Mouse (Mus musculus): ENCODE data around the gene Usp51. TPM values are rescaled to one million over a fixed set of nuclear protein-coding genes. Genes with fewer than 3 reads are reported as not detected.
"Not testable (repeated sequence)": the region's sequence is repeated elsewhere in the genome, so short reads cannot be mapped to it uniquely, and the experiment has no call there.

Gene Usp51
- 1 to 10 TPM; 2.0 to 2.1 TPM for total RNA-seq (2021)
- long read RNA-seq, experiment 1, result 0 reads
- long read RNA-seq, experiment 2, result 0 reads

DNA sequence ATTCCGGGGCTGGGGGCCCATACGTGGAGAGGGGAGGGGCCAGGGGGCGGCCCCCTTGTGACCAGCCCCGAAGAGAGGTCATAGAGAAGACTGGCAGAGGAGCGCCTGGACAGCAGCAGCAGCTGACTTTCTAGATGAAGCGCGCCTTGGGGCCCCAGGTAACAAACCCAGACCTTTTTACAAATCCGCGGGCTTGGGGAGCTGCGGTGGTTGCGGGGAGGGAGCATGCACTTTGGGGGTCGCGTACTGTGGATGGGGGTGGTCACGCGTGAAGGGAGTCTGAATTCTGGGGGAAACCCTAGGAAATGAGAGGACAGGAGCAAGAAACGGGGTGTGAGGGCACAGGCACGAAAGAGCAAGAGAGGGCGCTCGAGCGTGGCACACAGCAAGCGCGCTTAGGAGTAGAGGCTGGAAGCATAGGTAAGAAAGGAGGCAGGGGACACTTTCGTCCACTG, at the start of gene Usp51:
Usp51 (plus strand) TSS at position 83 of the 455 bp plus-strand sequence.
- intact Hi-C loops (cut with DNase I), result loop anchor here (1.0 to 5.0 kb wide), 3 partner anchors 32 to 136 kb away; no protein-coding TSS in a partner anchor
- Histone ChIP-seq H3K27ac (peak within 1 kb of the TSS; percentile 56), H3K4me3 (peak within 1 kb of the TSS; percentile 59)
- peak; percentile 25 for TF ChIP-seq CTCF (IDR thresholded peaks at IDR 0.05)
- DNase-seq (ENCODE audit: extremely low spot score in 1 of 2, low spot score in 2 of 2), result peak; percentile 27 to 47

DNA sequence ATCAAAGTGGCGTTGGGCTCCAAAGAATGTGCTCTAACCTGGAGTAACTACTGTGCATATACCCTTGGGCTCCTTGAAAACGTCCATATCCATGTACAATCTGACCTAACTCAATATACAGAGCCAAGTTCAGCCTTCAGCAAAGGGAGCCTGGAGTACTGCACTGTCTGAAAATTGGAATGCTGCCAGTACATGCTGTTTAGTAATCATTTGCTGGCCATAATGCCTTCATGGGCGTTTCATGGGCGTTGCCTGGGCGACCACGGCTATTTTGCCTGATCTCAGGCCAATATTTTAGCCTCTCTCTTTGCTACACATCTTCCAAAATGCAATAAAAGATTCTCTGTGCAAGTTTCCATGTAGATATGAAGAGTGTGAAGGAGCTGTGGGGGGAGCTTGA, 36.7 kb upstream of the Usp51 start:
- Histone ChIP-seq H3K4me3 (no peak overlapping the region), H3K27ac (no peak overlapping the region)
- intact Hi-C loops (cut with DNase I), result no loop called here
- no peak for DNase-seq (ENCODE audit: extremely low spot score in 1 of 2, low spot score in 2 of 2)
- TF ChIP-seq CTCF (IDR thresholded peaks at IDR 0.05), result no peak

DNA sequence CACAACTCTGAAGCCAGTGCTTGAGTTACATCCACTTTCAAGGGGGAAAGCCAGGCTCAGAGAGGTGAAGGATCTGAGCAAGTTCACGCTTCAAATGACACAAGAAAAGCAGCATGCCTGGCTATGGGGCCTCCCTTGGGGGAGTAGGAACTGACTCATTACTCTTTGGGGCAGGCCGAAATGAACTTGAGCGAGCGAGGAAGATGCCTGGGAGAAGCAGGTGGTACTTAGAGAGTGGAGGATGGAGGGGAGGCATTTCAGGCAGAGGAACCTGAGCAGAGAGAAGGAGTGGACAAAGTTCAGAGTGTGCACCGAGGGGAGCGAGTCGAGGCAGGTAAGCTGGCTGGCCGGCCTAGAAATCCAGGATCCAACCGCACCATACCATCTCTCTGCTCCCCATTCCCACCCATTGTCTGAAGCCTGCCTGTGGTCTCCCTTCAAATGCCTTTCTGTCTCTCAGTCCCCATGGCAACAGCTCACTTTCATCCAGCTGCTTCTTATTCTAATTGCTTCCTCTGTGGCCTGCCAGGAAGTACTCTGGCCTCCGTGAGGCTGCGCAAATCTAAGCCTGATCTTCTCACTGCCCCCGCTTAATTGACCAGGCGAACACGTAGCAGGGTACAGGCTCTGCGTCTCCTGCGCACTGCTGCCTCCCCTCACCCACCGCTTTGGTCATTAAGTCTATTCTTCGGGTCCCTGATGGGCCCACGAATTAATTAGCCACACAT, 32.6 kb upstream of the Usp51 start:
- H3K4me3 ChIP-seq, result peak overlapping the region; percentile 28; the same call in 1 of the 2 replicates
- not testable (repeated sequence) for DNase-seq (ENCODE audit: extremely low spot score in 1 of 2, low spot score in 2 of 2); H3K27ac ChIP-seq
- intact Hi-C loops (cut with DNase I), result loop anchor here (1.0 kb wide), 2 partner anchors 33 to 64 kb away; partner anchors contain the start of genes Mageh1 and Usp51

DNA sequence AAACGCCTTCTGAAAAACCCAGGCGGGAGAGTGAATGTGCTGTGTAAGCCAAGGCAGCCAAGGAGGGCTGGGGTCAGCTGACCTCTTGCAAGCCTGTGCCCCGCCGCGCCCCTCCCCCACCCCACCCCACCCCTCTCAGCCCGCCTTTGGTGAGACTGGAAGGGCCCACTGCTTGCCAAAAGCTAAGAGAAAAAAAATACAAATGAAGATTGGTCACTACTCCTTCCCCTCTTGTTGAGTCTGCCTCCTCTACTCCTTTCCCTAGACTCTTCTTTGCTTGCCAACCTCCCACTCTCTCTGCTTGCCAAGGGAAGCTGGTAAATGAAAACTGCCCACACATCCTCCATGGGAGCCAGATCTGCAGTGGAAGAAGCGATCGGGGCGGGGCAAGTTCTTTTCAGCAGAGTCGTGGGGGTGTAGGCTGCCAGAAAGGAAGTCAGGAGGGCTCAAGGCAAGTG, 32.0 kb upstream of the Usp51 start:
- intact Hi-C loops (cut with DNase I), result loop anchor here (1.0 kb wide), 2 partner anchors 32 to 63 kb away; partner anchors contain the start of genes Mageh1 and Usp51
- peak; percentile 56 to 64 for DNase-seq (ENCODE audit: extremely low spot score in 1 of 2, low spot score in 2 of 2)
- peak overlapping the region; percentile 28; the same call in 1 of the 2 replicates for H3K4me3 ChIP-seq
- TF ChIP-seq CTCF (IDR thresholded peaks at IDR 0.05), result no peak
- H3K27ac ChIP-seq, result peak overlapping the region; percentile 30; the same call in 1 of the 2 replicates

- intact Hi-C loops (cut with DNase I), result no loop called here
- H3K27ac ChIP-seq, result no peak overlapping the region
- DNase-seq (ENCODE audit: extremely low spot score in 1 of 2, low spot score in 2 of 2), result no peak
- TF ChIP-seq CTCF (IDR thresholded peaks at IDR 0.05), result no peak
- no peak overlapping the region for H3K4me3 ChIP-seq
Observed at GRCm38 (mm10) chrX:152976538-152976937, 29.7 kb upstream of the Usp51 start.

DNA sequence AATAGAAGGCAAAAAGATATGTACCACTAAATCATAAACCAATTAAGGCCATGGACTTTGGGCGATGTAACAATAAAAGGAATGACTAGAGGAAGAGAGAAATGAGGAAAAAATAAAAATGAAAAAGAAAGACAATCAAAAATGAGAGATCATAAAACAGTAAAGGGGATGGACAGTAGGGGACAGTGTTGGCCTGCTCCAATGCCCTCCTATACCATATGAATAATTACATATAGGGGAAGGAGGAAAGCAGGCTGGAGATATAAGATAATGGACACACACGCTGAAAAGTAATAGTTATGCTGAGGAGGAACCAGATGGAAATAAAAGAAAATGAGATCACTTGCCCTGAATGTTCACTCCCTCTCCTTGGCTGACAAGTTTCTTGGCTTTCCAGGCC, 21.3 kb upstream of the Usp51 start:
- H3K4me3 ChIP-seq, result no peak overlapping the region
- no peak overlapping the region for H3K27ac ChIP-seq
- intact Hi-C loops (cut with DNase I), result no loop called here
- no peak for DNase-seq (ENCODE audit: extremely low spot score in 1 of 2, low spot score in 2 of 2)
- peak; percentile 28 for TF ChIP-seq CTCF (IDR thresholded peaks at IDR 0.05)

DNA sequence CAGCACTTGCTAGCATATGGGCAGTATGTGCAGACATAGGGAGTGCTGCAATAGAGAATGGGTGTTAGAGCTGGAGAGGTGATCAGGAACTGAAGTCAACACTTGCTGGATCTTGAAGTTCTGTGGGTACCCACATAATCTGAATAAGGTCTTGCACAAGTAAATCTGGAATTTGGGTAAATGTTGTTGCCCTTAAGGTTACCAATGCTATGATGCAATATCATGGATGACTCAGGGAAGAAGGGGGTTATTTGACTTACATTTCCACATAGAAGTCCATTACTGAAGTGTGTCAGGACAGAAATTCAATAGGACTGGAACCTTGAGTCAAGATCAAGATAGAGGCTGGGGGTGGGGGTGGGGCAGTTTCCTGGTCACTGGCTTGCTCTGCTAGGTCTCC, 16.4 kb upstream of the Usp51 start:
- intact Hi-C loops (cut with DNase I); H3K27ac ChIP-seq; H3K4me3 ChIP-seq; DNase-seq (ENCODE audit: extremely low spot score in 1 of 2, low spot score in 2 of 2): not testable (repeated sequence)

- intact Hi-C loops (cut with DNase I); H3K4me3 ChIP-seq; DNase-seq (ENCODE audit: extremely low spot score in 1 of 2, low spot score in 2 of 2); H3K27ac ChIP-seq: not testable (repeated sequence)
Observed at GRCm38 (mm10) chrX:152996105-152996504, 10.2 kb upstream of the Usp51 start.

GRCm38 (mm10) chrX:153007021-153007684, 884 bp downstream of the Usp51 start:
- Histone ChIP-seq H3K27ac (peak overlapping the region; percentile 56), H3K4me3 (peak overlapping the region; percentile 59)
- DNase-seq (ENCODE audit: extremely low spot score in 1 of 2, low spot score in 2 of 2), result peak; percentile 29 to 34
- no peak for TF ChIP-seq CTCF (IDR thresholded peaks at IDR 0.05)
- intact Hi-C loops (cut with DNase I), result loop anchor here (1.0 to 5.0 kb wide), 3 partner anchors 30 to 135 kb away; partner anchors contain the start of gene Mageh1

GRCm38 (mm10) chrX:153007685-153008047, 1.4 kb downstream of the Usp51 start:
- intact Hi-C loops (cut with DNase I), result loop anchor here (1.0 to 5.0 kb wide), 3 partner anchors 30 to 135 kb away; partner anchors contain the start of gene Mageh1
- Histone ChIP-seq H3K27ac (no peak overlapping the region), H3K4me3 (peak overlapping the region; percentile 59)
- DNase-seq (ENCODE audit: extremely low spot score in 1 of 2, low spot score in 2 of 2), result no peak
- TF ChIP-seq CTCF (IDR thresholded peaks at IDR 0.05), result no peak

DNA sequence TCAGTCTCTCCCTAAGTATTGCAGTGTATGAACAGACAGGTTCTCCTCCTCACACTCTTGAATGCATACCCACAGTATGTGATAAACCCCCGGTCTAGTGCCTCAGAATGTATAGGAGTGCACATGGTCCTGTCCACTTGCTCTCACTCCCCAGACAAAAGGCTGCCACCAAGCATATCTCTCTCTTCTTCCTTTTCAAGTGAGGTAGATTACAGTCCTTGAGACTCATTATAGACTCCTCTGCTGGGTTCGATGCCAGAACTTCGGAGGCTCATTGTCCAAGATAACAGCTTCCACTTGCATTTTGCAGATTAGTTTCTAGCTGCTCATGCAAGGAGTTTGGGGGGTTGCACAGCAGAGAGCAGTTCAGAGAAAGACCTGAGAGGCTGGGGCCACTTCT, 19.0 kb downstream of the Usp51 start:
- not testable (repeated sequence) for DNase-seq (ENCODE audit: extremely low spot score in 1 of 2, low spot score in 2 of 2)

DNA sequence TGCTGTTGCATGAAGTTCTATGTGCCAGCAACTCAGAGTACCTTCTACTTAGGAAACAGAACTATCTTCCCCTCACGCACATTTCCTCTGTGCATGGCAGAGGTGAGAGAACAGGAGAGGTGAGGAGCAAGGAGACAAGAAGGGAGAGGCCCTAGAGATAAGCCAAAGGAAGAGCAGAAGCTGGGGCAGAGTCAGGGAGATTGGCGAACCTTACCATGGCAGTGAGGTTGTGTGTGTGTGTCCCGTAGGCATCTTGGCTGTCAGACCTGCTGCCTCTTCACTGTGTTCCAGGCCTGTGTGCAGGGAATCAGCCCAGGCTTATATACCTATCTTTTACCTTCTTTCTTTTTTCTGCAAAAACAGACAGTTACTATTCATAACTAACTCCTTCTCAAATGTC, 19.4 kb downstream of the Usp51 start:
- H3K27ac ChIP-seq; DNase-seq (ENCODE audit: extremely low spot score in 1 of 2, low spot score in 2 of 2); intact Hi-C loops (cut with DNase I); H3K4me3 ChIP-seq: not testable (repeated sequence)

More for the DNA sequence above, 19.0 kb downstream of the Usp51 start:
- intact Hi-C loops (cut with DNase I); H3K4me3 ChIP-seq; H3K27ac ChIP-seq: not testable (repeated sequence)

GRCm38 (mm10) chrX:153031547-153031946, 25.3 kb downstream of the Usp51 start:
- H3K4me3 ChIP-seq; H3K27ac ChIP-seq; intact Hi-C loops (cut with DNase I); DNase-seq (ENCODE audit: extremely low spot score in 1 of 2, low spot score in 2 of 2): not testable (repeated sequence)
